Mouse (Mus musculus) kidney, adult 2 months (tissue): ENCODE results near the gene Tmem235. TPM values are rescaled to one million over a fixed set of nuclear protein-coding genes. Genes with fewer than 3 reads are reported as not detected.
"Not testable (repeated sequence)": the region's sequence is repeated elsewhere in the genome, so short reads cannot be mapped to it uniquely, and the experiment has no call there.

Source experiments
- DNase-seq: peaks from one replicate; pipeline ENCODE4 v3.0.0; 2021
- H3K27ac ChIP-seq: fragments of 200-500 bp; 2 replicates; pipeline ENCODE4 v1.5.1; 2012; ENCODE audit warnings: low read depth, low read length, control low read depth, inconsistent platforms; ENCODE audit not compliant: insufficient read depth
- H3K27me3 ChIP-seq: fragments of 200-500 bp; replicated peaks from 2 replicates; pipeline ENCODE4 v1.6.1; 2012; ENCODE audit warnings: mild to moderate bottlenecking, moderate library complexity, low read length, inconsistent platforms; ENCODE audit not compliant: control insufficient read depth, insufficient read depth
- H3K36me3 ChIP-seq: fragments of 200-500 bp; 2 replicates; pipeline ENCODE4 v1.6.1; 2012; ENCODE audit warnings: mild to moderate bottlenecking, moderate library complexity, low read length, inconsistent platforms; ENCODE audit not compliant: control insufficient read depth, insufficient read depth
- H3K4me1 ChIP-seq: fragments of 200-500 bp; 2 replicates; pipeline ENCODE4 v1.6.1; 2011; ENCODE audit warnings: low read length; ENCODE audit not compliant: control insufficient read depth, insufficient read depth
- H3K4me3 ChIP-seq: fragments of 200-500 bp; 2 replicates; pipeline ENCODE4 v1.5.1; 2011; ENCODE audit warnings: mild to moderate bottlenecking, low read depth, low read length, control low read depth; ENCODE audit not compliant: insufficient read depth
- CTCF ChIP-seq: fragments of 200-500 bp; conservative IDR thresholded peaks from 2 replicates; pipeline ENCODE4 v1.5.1; 2011; ENCODE audit warnings: low read depth, mild to moderate bottlenecking, control low read depth, low read length, moderate library complexity, mixed read lengths; ENCODE audit not compliant: insufficient read depth, insufficient read length
- POLR2A ChIP-seq: fragments of 200-500 bp; IDR thresholded peaks from one replicate; pipeline ENCODE4 v1.6.1; 2011; ENCODE audit warnings: low read depth, low read length, control low read depth
- WGBS: fragments of 180-500 bp; shearing (Covaris S2); methylation state at CpG from one replicate; pipeline ENCODE4 v1.1.7; 2018; 5-methylcytosine and 5-hydroxymethylcytosine counted together
- polyA plus RNA-seq: library from polyadenylated mRNA; depleted of rRNA; stranded (reverse); fragments of >200 nt; gene quantifications from 2 replicates; pipeline ENCODE4 v1.2.3, GENCODE M21; 2012; rRNA removed

The Tmem235 gene
- polyA plus RNA-seq: 0.08 and 0.10 TPM in 2 replicates

- H3K27me3 ChIP-seq: no peaks in the 10 kb centered on the region
- 17% methylated on average over 23 of the region's 23 CpGs for WGBS
Measured at GRCm38 (mm10) chr11:117860601-117861000, at the start of gene Tmem235. Tmem235 (plus strand) TSS chr11:117860752.

GRCm38 (mm10) chr11:117813867-117814266 is 46.7 kb upstream of the Tmem235 start:
- H3K4me1 ChIP-seq: peaks cover 13% of the 10 kb centered on the region; the same call in 1 of the 2 replicates
- no peak for TF ChIP-seq POLR2A
- no peak for TF ChIP-seq CTCF
- no peak overlapping the region for H3K4me3 ChIP-seq
- 69% methylated on average over 5 of the region's 5 CpGs for WGBS
- no peaks in the 10 kb centered on the region for H3K36me3 ChIP-seq
- H3K27ac ChIP-seq: no peak overlapping the region
- no peaks in the 10 kb centered on the region for H3K27me3 ChIP-seq
- no peak for DNase-seq

More at GRCm38 (mm10) chr11:117860601-117861000, at the start of gene Tmem235:
- H3K27ac ChIP-seq: no peak within 1 kb of the TSS
- no peaks in the 10 kb centered on the region for H3K36me3 ChIP-seq
- no peak within 1 kb of the TSS for H3K4me3 ChIP-seq
- no peaks in the 10 kb centered on the region for H3K4me1 ChIP-seq
- no peak for TF ChIP-seq CTCF
- TF ChIP-seq POLR2A: no peak
- DNase-seq: no peak

GRCm38 (mm10) chr11:117814704-117815366 is 45.7 kb upstream of the Tmem235 start:
- peaks cover 9% of the 10 kb centered on the region; the same call in 1 of the 2 replicates for H3K4me1 ChIP-seq
- DNase-seq: no peak
- no peaks in the 10 kb centered on the region for H3K36me3 ChIP-seq
- TF ChIP-seq CTCF: no peak
- no peak for TF ChIP-seq POLR2A
- no peaks in the 10 kb centered on the region for H3K27me3 ChIP-seq
- H3K27ac ChIP-seq: no peak overlapping the region
- 68% methylated on average over 6 of the region's 6 CpGs for WGBS
- H3K4me3 ChIP-seq: no peak overlapping the region

GRCm38 (mm10) chr11:117815850-117816249 is 44.7 kb upstream of the Tmem235 start:
- H3K4me1 ChIP-seq, DNase-seq, H3K4me3 ChIP-seq, H3K27me3 ChIP-seq, H3K27ac ChIP-seq, H3K36me3 ChIP-seq: not testable (repeated sequence)
- WGBS: 64% methylated on average over 9 of the region's 9 CpGs

- no peak for DNase-seq
- Histone ChIP-seq H3K36me3 (no peaks in the 10 kb centered on the region), H3K27ac (no peak overlapping the region), H3K4me3 (no peak overlapping the region), H3K4me1 (peaks cover under 1% of the 10 kb centered on the region; the same call in 1 of the 2 replicates), H3K27me3 (no peaks in the 10 kb centered on the region)
- 85% methylated on average over 13 of the region's 13 CpGs for WGBS
- TF ChIP-seq POLR2A: no peak
- no peak for TF ChIP-seq CTCF
Measured at GRCm38 (mm10) chr11:117816389-117816996, 44.1 kb upstream of the Tmem235 start.

GRCm38 (mm10) chr11:117819095-117819494 is 41.5 kb upstream of the Tmem235 start:
- H3K4me1 ChIP-seq: peaks cover under 1% of the 10 kb centered on the region; the same call in 1 of the 2 replicates
- H3K4me3 ChIP-seq: no peak overlapping the region
- no peaks in the 10 kb centered on the region for H3K36me3 ChIP-seq
- TF ChIP-seq POLR2A (no peak), CTCF (no peak)
- H3K27me3 ChIP-seq: no peaks in the 10 kb centered on the region
- 75% methylated on average over 8 of the region's 8 CpGs for WGBS
- H3K27ac ChIP-seq: no peak overlapping the region
- DNase-seq: no peak

- Histone ChIP-seq H3K4me1 (peaks cover 9% of the 10 kb centered on the region; the same call in 1 of the 2 replicates), H3K27me3 (no peaks in the 10 kb centered on the region), H3K27ac (no peak overlapping the region), H3K36me3 (no peaks in the 10 kb centered on the region), H3K4me3 (no peak overlapping the region)
- TF ChIP-seq POLR2A (no peak), CTCF (no peak)
- 90% methylated on average over 7 of the region's 7 CpGs for WGBS
- DNase-seq: no peak
Measured at GRCm38 (mm10) chr11:117820173-117820572, 40.4 kb upstream of the Tmem235 start.
